Mouse (Mus musculus) intestine, embryonic 14.5 days (tissue): ENCODE data around the gene Fmnl3. TPM values are rescaled to one million over a fixed set of nuclear protein-coding genes. Genes with fewer than 3 reads are reported as not detected.

Source experiments
- ATAC-seq: fragments of 200-750 bp; cut with Nextera tagmentation; replicated peaks from 2 replicates; pipeline ENCODE4 v1.8.0; 2017; ENCODE audit warnings: low read depth, moderate number of reproducible peaks, moderate TSS enrichment, moderate library complexity; ENCODE audit not compliant: low FRiP score, low TSS enrichment
- DNase-seq: peaks from one replicate; pipeline ENCODE4 v3.0.0-alpha.2; 2018; ENCODE audit warnings: low spot score
- H3K27ac ChIP-seq: fragments of 300-500 bp; sonication (generic); 2 replicates; pipeline ENCODE4 v1.5.1; 2014; ENCODE audit warnings: low read depth, mild to moderate bottlenecking, control low read depth
- H3K27me3 ChIP-seq: fragments of 300-500 bp; sonication (generic); replicated peaks from 2 replicates; pipeline ENCODE4 v1.6.1; 2014; ENCODE audit warnings: low read length, control low read depth; ENCODE audit not compliant: control insufficient read depth, insufficient read depth
- H3K36me3 ChIP-seq: fragments of 300-500 bp; sonication (generic); 2 replicates; pipeline ENCODE4 v1.6.1; 2014; ENCODE audit warnings: low read length, control low read depth; ENCODE audit not compliant: control insufficient read depth, insufficient read depth
- H3K4me1 ChIP-seq: fragments of 300-500 bp; sonication (generic); replicated peaks from 2 replicates; pipeline ENCODE4 v1.6.1; 2014; ENCODE audit warnings: low read length, control low read depth, mixed read lengths; ENCODE audit not compliant: control insufficient read depth, insufficient read depth
- H3K4me2 ChIP-seq: fragments of 300-500 bp; sonication (generic); 2 replicates; pipeline ENCODE4 v1.6.1; 2014; ENCODE audit warnings: low read length
- H3K4me3 ChIP-seq: fragments of 300-500 bp; sonication (generic); 2 replicates; pipeline ENCODE4 v1.5.1; 2014; ENCODE audit warnings: low read depth, low read length, control low read depth, mixed read lengths
- H3K9ac ChIP-seq: fragments of 300-500 bp; sonication (generic); 2 replicates; pipeline ENCODE4 v1.6.1; 2014; ENCODE audit warnings: mild to moderate bottlenecking, low read length
- H3K9me3 ChIP-seq: fragments of 300-500 bp; sonication (generic); 2 replicates; pipeline ENCODE4 v1.6.1; 2016; ENCODE audit warnings: low read length, control low read depth; ENCODE audit not compliant: control insufficient read depth
- WGBS: fragments of 180-500 bp; shearing (Covaris S2); extraction: QIAGEN DNeasy Blood & Tissue Kit; methylation state at CpG from one replicate; pipeline ENCODE4 v1.1.7; 2014; 5-methylcytosine and 5-hydroxymethylcytosine counted together
- polyA plus RNA-seq: library from polyadenylated mRNA; unstranded; fragments of >200 nt; fragmentation: Nextera tagmentation; extraction: Ambion mirVana; gene quantifications from 2 replicates; pipeline ENCODE4 v1.2.1, GENCODE M21; 2014

Fmnl3 gene
- polyA plus RNA-seq, 1 experiment from 2014 or later, result 15.9 TPM

DNA sequence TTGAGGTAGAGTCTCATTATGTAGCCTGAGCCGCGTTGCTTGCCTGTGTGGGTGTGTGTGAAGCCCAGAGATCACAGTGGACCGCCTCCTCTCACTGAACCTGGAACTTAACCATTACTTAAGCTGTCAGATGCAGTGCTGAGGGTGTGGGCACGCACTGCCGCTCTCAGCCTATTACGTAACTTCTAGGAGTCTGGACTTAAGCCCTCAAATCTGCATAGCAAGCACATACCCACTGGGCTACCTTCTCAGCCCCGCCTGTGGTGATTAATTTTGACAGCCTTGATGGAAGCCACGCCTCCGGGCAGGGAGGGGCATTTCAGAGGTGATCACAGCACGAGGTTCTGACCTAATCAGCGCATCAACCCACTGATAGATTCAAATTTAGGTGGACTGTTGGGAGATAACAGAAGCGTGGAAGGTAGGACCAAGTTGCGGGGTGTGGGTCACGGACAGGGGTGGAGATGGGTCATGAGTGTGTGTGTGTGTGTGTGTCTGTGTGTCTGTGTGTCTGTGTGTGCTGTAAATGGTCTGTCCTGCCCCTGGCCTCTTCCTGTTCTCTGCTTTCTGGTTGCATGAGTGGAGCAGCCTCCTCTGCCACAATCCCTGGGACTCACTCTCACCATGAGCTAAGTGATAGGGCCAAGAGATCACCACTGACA lies 85.6 kb downstream of the Fmnl3 start:
- no peak overlapping the region for H3K9ac ChIP-seq
- no peak overlapping the region for H3K4me3 ChIP-seq
- H3K27me3 ChIP-seq, result no peaks in the 10 kb centered on the region
- ATAC-seq (peak; percentile 70), DNase-seq (no peak)
- H3K9me3 ChIP-seq, result no peaks in the 10 kb centered on the region
- no peaks in the 10 kb centered on the region for H3K36me3 ChIP-seq
- 33% methylated on average over 14 of the region's 14 CpGs for WGBS
- H3K4me1 ChIP-seq, result no peaks in the 10 kb centered on the region
- H3K27ac ChIP-seq, result no peak overlapping the region
- no peak overlapping the region; the same call in 1 of the 2 replicates for H3K4me2 ChIP-seq

DNA sequence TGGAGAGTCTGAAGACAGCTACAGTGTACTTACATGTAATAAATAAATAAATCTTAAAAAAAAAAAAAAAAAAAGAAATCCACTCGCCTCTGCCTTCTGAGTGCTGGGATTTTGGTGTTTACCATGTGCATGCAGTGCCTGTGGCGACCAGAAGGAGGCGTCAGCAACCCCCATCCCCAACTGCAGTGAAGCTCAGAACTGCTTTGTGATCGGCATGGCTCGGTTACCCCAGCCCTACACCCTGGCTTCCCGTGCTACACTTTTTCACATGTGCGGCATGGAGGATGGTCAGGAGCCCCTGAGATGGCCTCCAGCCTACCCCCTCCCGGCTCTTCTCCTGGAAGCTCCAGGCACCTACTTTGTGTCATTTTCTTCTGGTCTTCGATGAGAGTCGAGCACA lies 86.8 kb downstream of the Fmnl3 start:
- no peaks in the 10 kb centered on the region for H3K36me3 ChIP-seq
- no peak overlapping the region for H3K9ac ChIP-seq
- ATAC-seq (no peak), DNase-seq (no peak)
- WGBS, result 63% methylated on average over 10 of the region's 10 CpGs
- H3K9me3 ChIP-seq, result no peaks in the 10 kb centered on the region
- no peak overlapping the region for H3K27ac ChIP-seq
- H3K4me3 ChIP-seq, result no peak overlapping the region
- H3K4me1 ChIP-seq, result no peaks in the 10 kb centered on the region
- no peaks in the 10 kb centered on the region for H3K27me3 ChIP-seq
- no peak overlapping the region for H3K4me2 ChIP-seq

DNA sequence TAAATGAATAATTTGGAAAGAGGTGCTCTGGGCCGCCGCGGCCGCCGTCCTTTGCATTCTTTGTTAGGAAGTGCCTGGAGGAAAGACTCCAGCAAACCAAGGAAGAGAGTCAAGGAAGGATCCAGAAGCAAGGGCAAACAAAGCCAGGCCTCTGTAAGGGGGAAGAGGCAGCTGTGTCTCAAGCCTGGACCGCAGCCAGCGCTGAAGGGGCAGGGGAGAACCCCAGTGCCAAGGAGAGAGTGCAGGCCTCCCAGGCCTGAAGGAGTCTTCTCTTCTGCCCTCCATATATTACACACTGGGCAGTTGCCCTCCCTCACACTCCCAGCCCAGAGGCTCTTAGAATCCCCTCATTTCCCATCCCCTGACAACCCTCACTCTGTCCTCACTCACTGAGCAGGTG lies 92.0 kb downstream of the Fmnl3 start:
- ATAC-seq (no peak), DNase-seq (no peak)
- no peaks in the 10 kb centered on the region for H3K4me1 ChIP-seq
- H3K4me3 ChIP-seq, result no peak overlapping the region
- H3K36me3 ChIP-seq, result no peaks in the 10 kb centered on the region
- H3K4me2 ChIP-seq, result no peak overlapping the region
- WGBS, result 78% methylated on average over 7 of the region's 7 CpGs
- no peak overlapping the region for H3K27ac ChIP-seq
- H3K9ac ChIP-seq, result no peak overlapping the region
- H3K9me3 ChIP-seq, result no peaks in the 10 kb centered on the region
- no peaks in the 10 kb centered on the region for H3K27me3 ChIP-seq

DNA sequence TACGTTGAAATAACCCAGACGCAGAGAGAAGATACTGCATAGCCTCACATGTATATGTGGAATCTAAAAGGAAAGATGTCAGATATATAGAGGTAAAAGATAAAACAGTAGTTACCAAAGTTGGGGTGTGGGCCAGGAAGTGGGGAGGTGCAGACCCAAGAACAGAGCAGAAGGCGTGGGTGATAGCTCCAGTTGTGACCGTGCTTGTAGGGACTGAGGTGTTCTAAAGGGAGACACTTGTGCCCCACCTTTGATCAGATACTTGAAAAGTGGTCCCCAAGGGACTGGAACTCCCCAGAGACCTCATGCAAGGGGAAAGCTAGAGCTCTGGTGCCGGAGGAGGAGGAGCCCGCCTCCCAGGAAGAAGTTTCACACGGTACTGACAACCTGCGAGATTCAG lies 94.2 kb downstream of the Fmnl3 start:
- ATAC-seq (no peak), DNase-seq (no peak)
- 84% methylated on average over 8 of the region's 8 CpGs for WGBS
- no peak overlapping the region for H3K27ac ChIP-seq
- H3K4me2 ChIP-seq, result no peak overlapping the region
- H3K4me3 ChIP-seq, result no peak overlapping the region
- H3K9ac ChIP-seq, result no peak overlapping the region
- no peaks in the 10 kb centered on the region for H3K36me3 ChIP-seq
- no peaks in the 10 kb centered on the region for H3K4me1 ChIP-seq
- no peaks in the 10 kb centered on the region for H3K9me3 ChIP-seq
- H3K27me3 ChIP-seq, result no peaks in the 10 kb centered on the region

Other genes starting within 250 kb of the Fmnl3 start
- gene Spats2, start 244.6 kb downstream of the Fmnl3 start, polyA plus RNA-seq, result 38.4 and 41.4 TPM in 2 replicates
- gene Kcnh3, start 145.6 kb downstream of the Fmnl3 start, polyA plus RNA-seq, result 0.39 and 0.51 TPM in 2 replicates
- gene Mcrs1, start 118.5 kb downstream of the Fmnl3 start, polyA plus RNA-seq, result 146 and 154 TPM in 2 replicates
- 40.6 and 51.1 TPM in 2 replicates for gene Prpf40b, start 75.4 kb downstream of the Fmnl3 start, polyA plus RNA-seq
- gene Fam186b, start 74.6 kb downstream of the Fmnl3 start, polyA plus RNA-seq, result 0.11 and 0.24 TPM in 2 replicates
- 368 and 370 TPM in 2 replicates for gene Tmbim6, start 22.4 kb upstream of the Fmnl3 start, polyA plus RNA-seq
- 8.9 and 9.3 TPM in 2 replicates for gene Nckap5l, start 87.3 kb upstream of the Fmnl3 start, polyA plus RNA-seq
- 12.4 and 13.7 TPM in 2 replicates for gene Bcdin3d, start 104.2 kb upstream of the Fmnl3 start, polyA plus RNA-seq
- gene Faim2, start 157.7 kb upstream of the Fmnl3 start, polyA plus RNA-seq, result 0.41 and 0.42 TPM in 2 replicates
- gene Aqp2, start 208.6 kb upstream of the Fmnl3 start, polyA plus RNA-seq, result not detected in 2 replicates
- gene Aqp5, start 220.3 kb upstream of the Fmnl3 start, polyA plus RNA-seq, result 0.16 and 0.30 TPM in 2 replicates
- gene Aqp6, start 230.9 kb upstream of the Fmnl3 start, polyA plus RNA-seq, result not detected in 2 replicates